Mouse (Mus musculus): ENCODE data around the gene Map3k20. TPM values are rescaled to one million over a fixed set of nuclear protein-coding genes. Genes with fewer than 3 reads are reported as not detected.

Gene Map3k20
- total RNA-seq, 2 experiments from 2014 or later, result 10.7 to 11.5 TPM

DNA sequence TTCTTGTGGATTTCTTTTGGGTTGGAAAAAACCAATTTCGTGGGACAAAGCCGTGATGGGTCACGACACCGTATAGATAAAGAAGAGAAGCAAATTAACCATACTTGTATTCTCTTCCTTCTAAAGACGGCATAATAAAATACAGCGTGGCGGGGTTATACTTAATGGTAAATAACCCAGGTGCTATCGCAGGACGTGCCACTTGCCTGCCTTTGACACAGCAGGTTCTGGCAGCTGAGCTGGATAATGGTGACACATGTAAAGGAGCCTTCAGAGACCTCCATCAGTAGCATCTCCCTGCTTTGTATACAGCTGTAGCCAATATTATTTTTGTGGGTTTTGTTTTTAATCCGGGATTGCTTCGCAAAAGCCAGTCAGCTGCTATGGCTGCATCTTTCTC lies 141.9 kb downstream of the Map3k20 start:
- DNase-seq, result no peak

DNA sequence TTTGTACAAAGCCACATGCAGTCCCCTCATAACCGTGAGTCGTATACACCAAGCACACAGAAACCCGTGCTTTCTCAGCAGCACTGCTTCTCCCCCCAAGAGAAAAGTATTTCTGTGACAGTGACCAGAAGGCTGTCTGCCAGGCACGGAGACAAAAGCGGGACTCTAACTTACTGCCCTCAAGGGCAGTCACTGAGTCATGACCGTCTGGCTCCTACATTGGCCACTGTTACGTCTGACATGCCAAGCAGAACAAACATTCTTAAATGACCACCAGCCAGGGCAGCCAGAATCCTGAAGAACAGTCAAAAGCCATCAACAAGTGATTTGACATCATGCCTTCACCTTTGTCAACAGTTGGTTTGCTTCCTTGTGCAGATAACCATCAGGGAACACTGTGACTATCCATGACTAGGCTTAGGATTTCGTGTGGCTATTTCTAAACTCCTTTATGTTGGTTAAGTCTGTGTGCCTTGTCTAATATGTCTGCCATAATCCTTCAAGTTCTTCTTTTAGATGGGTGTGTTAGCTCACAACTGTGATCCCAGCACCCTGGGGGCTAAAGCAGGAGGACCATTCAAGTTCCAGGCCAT lies 153.6 kb downstream of the Map3k20 start:
- no peak for DNase-seq

DNA sequence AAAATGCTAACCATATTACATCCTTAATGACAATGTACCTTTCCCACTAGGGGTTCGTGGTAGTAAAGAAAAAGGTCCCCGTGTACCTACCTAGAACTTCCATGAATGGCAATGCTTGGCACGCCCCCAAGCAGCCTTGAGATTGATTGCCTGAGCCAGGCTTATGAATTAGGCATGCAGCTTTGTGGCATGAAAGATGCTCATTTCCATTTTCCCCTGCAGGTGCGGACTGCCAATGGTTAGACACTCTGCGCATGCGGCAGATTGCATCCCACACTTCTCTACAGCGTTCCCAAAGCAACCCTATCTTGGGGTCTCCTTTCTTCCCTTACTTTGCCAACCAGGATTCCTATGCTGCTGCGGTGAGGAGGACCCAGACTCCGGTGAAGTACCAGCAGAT lies 155.6 kb downstream of the Map3k20 start:
- no peak for DNase-seq

DNA sequence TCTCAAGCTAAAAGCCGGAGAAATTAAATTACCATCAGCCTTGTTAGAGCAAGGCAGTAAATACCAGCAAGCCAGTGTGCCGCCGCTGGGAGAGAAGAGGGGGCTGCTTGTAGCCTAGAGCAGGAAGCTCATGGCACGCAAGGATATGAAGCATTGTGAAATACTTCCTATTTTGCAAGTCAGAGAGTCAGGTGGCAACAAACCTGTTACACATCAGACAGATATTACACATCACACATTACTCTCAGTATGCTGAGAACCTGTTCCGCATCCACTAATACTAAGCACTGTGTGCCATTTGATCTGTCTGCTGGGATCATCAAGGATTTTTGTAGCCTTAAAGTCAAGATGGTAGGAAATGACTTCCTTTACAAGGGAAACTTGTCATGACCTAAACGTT lies 157.4 kb downstream of the Map3k20 start:
- no peak for DNase-seq

DNA sequence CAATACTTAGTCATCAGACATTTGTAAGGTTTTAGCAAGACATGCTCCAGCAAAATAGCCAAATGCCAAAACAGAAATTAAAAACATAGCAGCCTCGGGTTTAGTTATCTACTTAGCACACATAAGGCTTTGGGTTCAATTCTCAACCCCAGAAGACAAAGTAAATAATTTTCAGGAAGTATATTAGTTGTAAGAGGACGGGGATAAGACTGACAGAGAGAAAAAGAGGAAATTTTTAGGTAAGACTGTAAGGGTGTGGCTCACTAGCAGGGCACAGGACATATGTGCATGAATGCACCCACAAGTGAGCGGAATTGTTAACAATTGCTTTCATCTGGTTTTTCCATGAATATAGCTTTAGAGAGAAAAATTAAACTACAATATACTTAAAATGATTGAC lies 158.5 kb downstream of the Map3k20 start:
- no peak for DNase-seq

DNA sequence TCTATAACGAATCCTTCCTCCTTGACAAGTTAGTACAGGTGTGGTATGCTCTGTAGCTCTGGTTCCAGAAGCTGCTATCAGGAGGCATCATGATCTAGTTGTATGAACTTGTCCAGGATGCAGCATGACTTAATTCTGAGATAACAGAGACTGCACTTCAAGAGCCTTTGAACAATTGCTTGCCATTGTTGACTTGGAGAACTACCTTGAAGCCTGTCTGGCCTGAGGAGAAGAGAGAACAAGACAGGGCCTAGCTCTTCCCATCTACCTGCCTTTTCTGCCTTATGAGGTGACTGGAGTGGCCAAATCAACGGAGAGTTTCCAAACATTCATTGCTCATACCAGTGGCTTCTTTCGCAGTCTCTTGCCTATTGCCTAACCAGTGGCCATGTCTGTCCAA lies 160.7 kb downstream of the Map3k20 start:
- DNase-seq, result no peak

DNA sequence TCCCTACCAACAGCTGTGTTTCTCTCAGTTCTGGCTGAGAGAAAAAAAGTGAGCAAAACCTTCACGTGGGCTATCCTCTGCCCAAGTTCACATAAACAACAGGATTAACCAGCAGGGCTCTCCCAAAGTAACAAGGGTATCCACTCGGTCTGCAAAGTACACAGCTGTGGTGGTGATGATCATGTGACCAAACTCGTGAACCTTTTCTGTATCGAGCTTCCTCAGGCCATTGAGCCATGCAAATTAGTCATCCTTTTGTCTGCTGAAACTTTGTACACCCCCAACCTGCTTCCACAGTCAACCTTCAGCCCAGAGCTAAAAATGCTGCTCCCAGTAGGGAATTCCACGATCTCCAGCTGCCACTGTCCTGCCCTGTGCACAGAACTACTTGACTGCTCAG lies 161.2 kb downstream of the Map3k20 start:
- no peak for DNase-seq

DNA sequence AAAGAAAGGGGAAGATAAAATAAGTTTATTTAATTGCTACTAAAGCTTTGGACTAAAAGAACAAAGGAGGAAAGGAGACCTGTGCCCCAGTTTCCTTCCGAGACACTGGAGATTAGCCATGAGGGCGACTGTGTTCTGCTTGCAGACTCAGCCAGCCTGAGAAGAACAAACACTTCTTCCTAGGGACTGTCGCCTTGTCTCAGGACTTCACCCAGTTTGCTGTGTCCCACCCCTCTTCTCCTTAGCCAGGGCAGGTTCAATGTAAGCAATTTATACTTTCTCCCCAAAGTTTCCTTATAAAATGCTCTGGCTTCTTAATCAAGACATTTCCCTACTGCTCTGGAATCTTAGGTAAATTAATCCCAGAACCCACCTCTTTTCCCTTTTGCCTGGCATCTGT lies 168.1 kb downstream of the Map3k20 start:
- DNase-seq, result no peak

DNA sequence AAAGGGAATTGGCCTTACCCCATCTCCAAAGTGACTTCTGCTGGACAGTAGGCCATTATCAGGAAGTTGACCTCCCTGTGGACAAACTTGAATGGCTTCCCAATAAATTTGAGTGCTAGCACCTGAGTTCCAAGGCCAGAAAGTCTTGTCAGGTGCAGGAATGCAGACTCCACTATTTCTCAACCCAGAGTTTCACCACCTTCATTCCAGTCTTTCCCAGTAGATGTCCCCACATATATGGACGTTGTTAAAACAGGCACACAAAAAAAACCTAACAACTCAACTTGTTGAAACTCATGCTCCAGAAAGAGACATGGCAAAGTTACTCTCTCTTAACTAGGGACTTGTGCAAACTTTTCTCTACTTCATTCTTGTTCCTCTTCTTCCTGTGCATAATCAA lies 170.8 kb downstream of the Map3k20 start:
- DNase-seq, result no peak

DNA sequence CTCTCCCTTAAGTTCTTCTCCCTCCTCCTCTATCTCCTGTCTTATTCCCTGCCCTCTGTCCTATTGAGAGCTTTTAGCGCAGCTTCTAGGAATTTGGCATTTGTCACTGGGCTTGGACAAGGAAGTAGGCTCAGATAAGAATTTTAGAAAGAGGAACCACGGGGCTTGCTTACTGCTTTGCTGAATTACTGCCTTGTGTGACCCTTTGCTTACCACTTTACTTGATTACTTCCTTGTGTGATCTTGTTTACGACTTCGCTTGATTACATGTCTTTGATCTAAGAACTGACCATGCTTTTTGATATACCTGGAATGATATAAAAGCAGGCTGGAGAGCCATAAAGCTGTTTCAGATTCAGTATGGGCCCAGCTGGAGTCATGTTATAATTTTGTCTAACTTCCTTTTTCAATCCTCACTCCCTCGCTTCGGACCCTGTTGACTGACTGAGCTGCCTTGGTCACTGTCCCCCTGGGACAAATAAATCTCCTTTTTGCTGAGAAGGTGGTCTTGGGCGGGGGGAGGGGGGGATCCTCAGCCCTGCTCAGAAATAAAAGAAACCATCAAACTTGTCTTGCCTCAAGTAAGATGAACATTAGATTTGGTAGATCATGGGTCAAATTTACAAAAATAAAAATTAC lies 179.1 kb downstream of the Map3k20 start:
- DNase-seq, result no peak

DNA sequence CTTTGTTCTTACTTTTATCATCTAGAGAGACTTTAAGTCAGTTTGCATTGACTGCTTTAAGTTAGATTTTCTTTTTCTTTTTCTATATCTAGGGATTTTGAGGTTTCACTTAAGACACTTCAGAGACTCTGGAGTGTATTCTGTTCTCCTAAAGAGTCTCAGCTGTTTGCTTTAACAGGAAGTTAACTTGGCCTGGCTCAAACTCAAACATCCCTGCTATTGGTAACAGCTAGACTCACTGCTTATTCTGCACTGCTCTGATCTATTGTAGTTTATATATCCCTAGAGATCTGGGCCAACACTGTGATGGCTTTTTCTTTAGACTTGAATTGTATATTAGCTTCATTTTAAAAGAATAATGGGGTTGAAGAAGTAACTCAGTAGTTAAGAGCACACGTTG lies 182.2 kb downstream of the Map3k20 start:
- no peak for DNase-seq

DNA sequence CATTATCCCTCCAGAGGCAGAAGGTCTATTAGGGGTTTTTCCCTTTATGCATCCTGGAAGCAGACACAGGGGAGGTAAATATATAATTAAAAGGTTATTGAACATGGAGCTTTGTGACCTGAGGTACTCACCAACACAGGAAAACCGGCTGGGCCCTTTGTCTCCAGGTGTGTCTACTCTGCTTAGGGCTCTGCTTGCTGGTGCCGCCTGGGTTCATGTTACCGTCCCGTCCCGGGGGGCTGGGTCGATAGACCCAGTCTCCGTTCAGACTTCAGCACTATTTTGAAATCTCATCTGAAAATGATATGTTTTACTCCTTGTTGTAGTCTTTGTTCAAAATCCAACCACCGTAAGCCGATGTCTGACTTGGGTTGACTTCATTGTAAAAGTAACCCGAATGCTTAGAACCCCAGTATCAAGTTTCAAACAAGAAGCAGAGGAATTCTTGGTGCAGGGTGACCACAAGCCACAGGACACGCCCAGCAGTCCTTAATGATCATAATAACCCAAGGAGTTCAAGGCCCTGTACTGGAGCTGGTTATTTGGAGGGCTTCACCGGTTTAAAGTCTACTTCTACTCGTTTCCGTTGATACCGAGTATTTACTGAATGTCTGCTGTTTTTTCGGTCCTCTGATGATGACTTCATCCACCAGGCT lies 186.1 kb downstream of the Map3k20 start:
- no peak for DNase-seq

DNA sequence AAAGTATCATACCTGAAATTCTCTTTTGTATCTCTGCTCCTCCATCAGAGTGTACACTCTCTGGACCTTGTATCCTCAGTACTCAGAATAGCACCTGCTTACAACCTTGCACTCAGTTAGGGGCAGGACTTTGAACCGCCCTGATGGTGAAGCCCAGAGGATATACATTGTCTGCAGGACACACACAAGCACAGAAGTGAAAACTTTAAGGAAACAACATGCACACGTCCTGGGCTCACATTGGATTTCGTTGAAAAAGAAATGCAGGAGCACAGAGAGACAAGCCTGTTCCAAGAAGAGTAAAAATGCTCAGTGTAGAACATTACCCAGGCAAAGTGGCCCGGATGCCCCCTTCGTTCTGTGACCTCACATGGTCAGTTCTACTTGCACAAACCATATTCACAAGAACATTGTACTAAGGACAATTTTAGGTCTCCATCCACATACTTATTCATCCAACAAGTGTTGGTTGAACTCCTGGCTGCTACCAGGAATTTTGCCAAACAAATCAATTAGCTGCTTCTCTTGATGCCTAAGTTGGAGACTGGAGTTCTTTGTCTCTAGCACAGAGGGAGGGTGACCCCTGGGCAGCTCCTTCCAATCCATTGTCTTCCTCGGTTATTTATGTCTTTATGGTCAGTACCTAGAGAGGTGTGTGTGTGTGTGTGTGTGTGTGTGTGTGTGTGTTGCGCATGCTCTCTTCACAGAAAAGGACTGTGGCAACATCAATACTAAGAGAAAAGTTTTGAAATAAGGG lies 189.3 kb downstream of the Map3k20 start:
- no peak for DNase-seq

DNA sequence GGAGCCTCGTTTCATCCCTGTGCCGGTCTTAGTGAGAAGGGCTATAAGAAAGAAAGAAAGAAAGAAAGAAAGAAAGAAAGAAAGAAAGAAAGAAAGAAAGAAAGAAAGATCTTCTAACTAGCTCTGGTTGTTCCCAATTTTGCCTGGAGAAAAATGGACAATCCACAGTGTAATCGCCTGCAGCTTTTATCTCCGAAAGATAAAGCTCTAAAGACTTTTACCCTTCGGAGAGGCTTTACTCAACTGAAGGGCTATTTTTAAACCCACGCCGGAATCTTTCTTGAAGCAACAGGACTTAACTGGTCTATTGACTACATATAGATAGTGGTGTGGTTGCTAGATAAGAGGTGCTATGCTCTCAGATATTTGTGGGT lies 190.0 kb downstream of the Map3k20 start:
- no peak for DNase-seq

DNA sequence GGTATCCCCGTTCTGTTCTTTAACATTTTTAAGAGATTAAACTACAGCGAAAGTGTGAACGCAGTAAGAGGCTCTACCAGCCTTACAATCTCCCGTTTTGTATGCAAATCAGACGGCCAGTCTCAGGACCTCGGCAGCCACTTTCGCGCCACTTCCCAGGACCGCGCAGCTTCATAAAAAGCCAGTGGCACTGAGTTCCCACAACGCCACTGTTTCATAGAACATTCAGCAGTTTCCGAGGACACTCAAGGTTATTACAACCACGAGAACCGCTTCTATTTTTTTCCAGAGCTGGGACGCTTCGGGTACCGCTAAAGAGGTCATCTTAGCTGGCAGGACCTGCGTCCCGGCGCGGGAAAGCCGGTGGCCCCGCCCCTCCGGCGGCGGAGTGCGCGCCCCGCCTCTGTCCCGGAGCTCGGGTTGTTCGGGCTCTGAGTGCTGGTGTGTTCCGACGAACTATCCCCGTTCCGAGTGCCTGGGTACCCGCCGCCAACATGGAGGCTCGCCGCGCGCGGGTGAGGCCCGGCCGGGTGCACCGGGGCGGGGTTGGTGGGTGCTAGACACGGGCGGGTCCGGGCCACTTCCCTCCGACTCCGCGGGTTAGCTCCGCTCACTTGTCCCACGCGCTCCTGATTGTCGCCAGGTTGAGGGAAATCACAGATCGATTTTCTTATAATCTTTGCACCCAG lies 190.5 kb downstream of the Map3k20 start, which contains the start of gene Cdca7:
Gene Cdca7 (plus strand): TSS at position 363 of the 689 bp plus-strand sequence.
- peak; percentile 72 to 74 for DNase-seq

DNA sequence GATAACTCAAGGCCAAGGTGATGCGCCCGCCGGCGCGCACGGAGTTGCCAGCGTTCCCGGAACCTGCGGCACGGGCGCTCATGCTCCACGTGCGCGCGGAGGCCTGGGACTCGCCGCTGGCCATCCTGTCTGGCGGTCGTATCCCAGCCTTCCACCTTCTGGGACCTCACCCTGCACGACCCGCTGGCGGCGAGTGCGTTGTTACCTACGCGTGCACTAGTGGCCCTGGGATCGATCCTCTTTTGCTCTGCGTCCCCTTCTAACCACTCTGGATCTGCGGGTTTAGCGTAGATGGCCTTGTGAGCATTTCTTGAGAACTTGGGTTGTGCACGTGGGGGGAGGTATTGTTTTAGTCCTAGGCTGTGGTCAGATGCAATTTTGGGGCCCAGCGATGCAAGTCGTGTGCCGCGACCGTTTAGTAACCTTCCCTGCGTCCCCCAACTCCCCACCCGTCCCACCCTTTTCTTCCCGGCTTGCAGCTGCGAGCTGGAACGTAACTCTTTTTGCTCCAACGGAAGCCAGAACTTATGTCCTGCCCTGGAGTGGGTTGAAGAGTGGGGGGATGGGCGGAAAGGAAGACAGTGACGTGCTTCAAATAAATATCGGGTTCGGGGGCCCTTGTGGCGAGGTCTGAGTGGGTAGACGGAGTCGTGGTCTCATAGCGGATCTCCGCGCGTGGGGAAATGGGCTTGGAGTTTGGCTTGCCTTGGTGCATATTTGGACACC lies 191.2 kb downstream of the Map3k20 start:
- DNase-seq, result no peak

DNA sequence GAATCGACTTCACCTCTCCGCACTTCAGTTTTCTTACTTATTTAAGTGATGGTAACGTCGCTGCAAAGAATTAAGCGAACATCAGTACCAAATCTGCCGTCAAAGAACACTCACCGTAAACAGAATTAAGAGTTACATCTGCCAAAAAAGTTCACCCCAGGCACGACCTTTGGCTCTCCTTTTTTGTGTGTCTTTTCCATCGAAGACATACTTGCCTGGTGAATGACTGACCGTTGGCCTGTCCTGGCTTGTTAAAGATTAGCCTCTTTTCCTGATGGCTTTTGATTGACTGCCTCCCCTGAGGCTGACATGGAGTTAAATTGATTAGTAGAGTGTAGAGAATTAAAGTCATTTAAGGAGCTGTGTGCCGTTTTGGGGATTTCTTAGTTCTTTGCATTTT lies 191.8 kb downstream of the Map3k20 start:
- DNase-seq, result no peak

DNA sequence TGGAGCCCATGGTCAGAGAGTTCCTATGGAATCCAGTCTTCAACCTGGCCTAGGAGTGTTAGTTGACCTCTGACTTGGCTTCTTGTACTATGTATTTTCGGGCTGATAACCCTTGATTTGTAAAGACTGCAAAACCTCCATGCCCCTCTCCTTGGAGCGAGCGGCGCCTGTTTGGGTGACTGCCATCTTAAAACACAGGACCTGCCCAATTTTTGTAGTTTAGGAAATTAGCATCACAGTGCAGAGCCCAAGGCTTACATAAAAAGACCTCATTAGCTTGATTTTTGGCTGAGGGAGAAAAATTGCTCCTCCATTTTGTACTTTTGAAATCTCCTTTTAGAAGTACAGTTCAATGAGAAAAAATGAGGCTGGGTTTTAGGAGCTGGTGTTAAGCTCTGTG lies 192.7 kb downstream of the Map3k20 start:
- DNase-seq, result no peak

DNA sequence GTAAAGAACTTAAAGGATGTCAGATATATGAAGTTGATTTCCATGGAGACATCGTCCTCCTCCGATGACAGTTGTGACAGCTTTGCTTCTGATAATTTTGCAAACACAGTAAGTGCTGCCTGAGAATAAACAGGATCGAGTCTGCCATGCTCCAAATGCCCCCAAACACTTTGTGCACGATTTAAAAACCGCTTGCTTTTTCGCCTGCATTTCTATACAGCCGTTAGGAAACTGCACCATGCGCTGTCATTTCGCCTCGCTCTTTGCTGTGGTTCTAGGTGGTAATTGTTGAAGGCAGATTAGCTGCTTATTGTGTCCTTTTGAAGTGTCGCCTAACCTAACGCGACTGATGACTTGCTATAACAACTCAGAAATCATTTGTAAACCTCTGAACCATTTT lies 193.5 kb downstream of the Map3k20 start:
- no peak for DNase-seq

DNA sequence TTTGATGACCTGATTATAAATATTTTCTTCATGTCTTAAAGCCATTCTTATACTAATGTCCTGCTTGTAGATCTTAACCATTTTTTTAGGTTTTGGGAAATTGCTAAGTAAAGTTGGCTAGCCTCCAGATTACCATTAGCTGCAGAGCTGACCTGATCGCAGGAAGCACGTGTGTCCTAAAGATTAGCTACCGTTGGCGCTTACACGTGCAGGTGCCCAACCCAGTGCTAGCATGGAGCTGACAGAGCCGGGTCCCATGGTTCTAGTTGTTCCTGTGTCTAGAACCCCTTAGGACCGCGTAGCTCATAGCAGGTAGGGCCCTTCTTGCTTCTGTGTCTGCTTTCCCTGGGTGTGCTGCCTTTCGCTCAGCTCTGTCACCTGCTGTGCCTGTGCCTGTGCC lies 194.4 kb downstream of the Map3k20 start:
- no peak for DNase-seq

DNA sequence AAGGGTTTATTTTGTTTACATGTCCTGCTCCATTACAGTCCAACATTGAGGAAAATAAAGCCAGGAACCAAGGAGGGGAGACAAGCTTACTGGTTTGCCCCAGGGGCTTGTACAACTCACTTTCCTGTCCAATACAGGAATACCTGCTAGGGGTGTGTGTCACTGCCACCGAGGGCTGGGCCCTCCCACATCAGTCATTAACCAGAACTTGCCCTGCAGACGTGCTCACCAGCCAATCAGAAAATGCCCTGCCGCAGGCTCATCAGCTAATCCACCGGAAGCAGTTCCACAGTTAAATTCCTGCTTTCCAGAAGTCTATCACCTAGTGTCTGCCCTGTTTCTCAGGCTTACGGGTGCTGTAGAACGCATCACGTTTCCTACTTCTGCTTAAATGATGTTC lies 206.2 kb downstream of the Map3k20 start:
- DNase-seq, result no peak

All from layer of hippocampus, postnatal 36 days (tissue).